Mouse (Mus musculus) G1E (cell line): ENCODE measurements around the gene Dazap2. TPM values are rescaled to one million over a fixed set of nuclear protein-coding genes. Genes with fewer than 3 reads are reported as not detected.
"Not testable (repeated sequence)": the region's sequence is repeated elsewhere in the genome, so short reads cannot be mapped to it uniquely, and the experiment has no call there.

Experiments used
- ATAC-seq: 2 replicates; pipeline ENCODE4 v1.8.0; 2016; ENCODE audit warnings: mild to moderate bottlenecking; ENCODE audit not compliant: insufficient number of reproducible peaks, poor library complexity, low FRiP score, severe bottlenecking; ENCODE audit errors: extremely low read depth
- DNase-seq: peaks from one replicate; pipeline ENCODE4 v3.0.0; 2012; ENCODE audit warnings: low spot score
- H3K27me3 ChIP-seq: 2 replicates; pipeline ENCODE4 v1.6.1; 2012; ENCODE audit warnings: mild to moderate bottlenecking, low read length, inconsistent platforms; ENCODE audit not compliant: insufficient read depth
- H3K36me3 ChIP-seq: replicated peaks from 2 replicates; pipeline ENCODE3; 2012; ENCODE audit warnings: mild to moderate bottlenecking, inconsistent platforms
- H3K4me1 ChIP-seq: 2 replicates; pipeline ENCODE4 v1.6.1; 2012; ENCODE audit warnings: low read depth, low read length, inconsistent platforms, mixed read lengths; ENCODE audit not compliant: insufficient read depth
- H3K4me3 ChIP-seq: 2 replicates; pipeline ENCODE4 v1.5.1; 2012; ENCODE audit warnings: low read depth, mild to moderate bottlenecking, inconsistent platforms, low read length, moderate library complexity, mixed read lengths
- H3K9me3 ChIP-seq: replicated peaks from 2 replicates; pipeline ENCODE4 v1.6.1; 2012; ENCODE audit warnings: inconsistent platforms
- CTCF ChIP-seq: IDR thresholded peaks from 2 replicates; pipeline ENCODE4 v1.5.1; 2012; ENCODE audit warnings: low read depth, low read length, inconsistent platforms, mixed read lengths
- GATA1 ChIP-seq: IDR thresholded peaks from 2 replicates; pipeline ENCODE4 v1.6.1; 2012; ENCODE audit warnings: borderline replicate concordance, low read length, inconsistent platforms, mixed read lengths
- GATA2 ChIP-seq: IDR thresholded peaks from 2 replicates; pipeline ENCODE4 v1.6.1; 2012; ENCODE audit warnings: low read depth, low read length, inconsistent platforms, borderline replicate concordance
- POLR2AphosphoS5 ChIP-seq: IDR thresholded peaks from 2 replicates; pipeline ENCODE4 v1.6.1; 2012; ENCODE audit warnings: low read depth, low read length, inconsistent platforms; ENCODE audit not compliant: insufficient replicate concordance
- TAL1 ChIP-seq: conservative IDR thresholded peaks from 2 replicates; pipeline ENCODE4 v1.6.1; 2012; ENCODE audit warnings: low read depth, low read length, inconsistent platforms, mixed read lengths
- polyA plus RNA-seq: library from polyadenylated mRNA; stranded (reverse); fragments of >175 nt; gene quantifications from 2 replicates; pipeline ENCODE4 v1.2.3, GENCODE M21; 2012
- total RNA-seq, 2 experiments: library from RNA; stranded (forward) in 1 of 2; stranded (reverse) in 1 of 2; fragments of 200-1000 nt in 1 of 2; fragments of >200 nt in 1 of 2; fragmentation: Nextera tagmentation in 1 of 2; gene quantifications; 2 replicates each; pipeline ENCODE4 v1.2.3; 2014 to 2017

The Dazap2 gene
- total and polyA plus RNA-seq, 3 experiments: 56.6 to 234 (median 177) TPM

- ATAC-seq (no peak), DNase-seq (no peak)
- H3K27me3 ChIP-seq: peaks cover 36% of the 10 kb centered on the region
- H3K4me3 ChIP-seq: no peak overlapping the region
- H3K9me3 ChIP-seq: no peaks in the 10 kb centered on the region
- H3K4me1 ChIP-seq: peaks cover 5% of the 10 kb centered on the region; the same call in 1 of the 2 replicates
- no peaks in the 10 kb centered on the region for H3K36me3 ChIP-seq
- TF ChIP-seq TAL1: no peak
- TF ChIP-seq GATA2: no peak
- TF ChIP-seq CTCF: no peak
- no peak for TF ChIP-seq POLR2AphosphoS5
- no peak for TF ChIP-seq GATA1
Observed at GRCm38 (mm10) chr15:100600696-100601272, 14.4 kb upstream of the Dazap2 start.

DNA sequence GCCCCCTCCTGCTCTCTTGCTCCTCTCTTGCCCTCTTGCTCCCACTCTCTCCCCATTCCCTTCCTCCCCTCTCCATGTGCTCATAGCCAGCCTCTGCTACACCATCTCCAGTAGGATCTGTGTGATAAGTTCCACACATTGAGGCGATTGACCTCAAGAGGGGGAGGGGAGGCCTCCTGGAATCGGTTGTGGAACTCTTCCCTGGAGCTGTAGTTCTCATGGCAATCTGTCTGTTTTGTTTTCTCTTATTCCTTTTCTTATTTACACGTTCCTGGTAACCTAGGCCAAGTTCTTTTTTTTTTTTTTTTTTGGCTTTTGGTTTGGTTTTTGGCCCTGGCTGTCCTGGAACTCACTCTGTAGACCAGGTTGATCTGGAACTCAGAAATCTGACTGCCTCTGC is 13.5 kb upstream of the Dazap2 start:
- H3K4me3 ChIP-seq: no peak overlapping the region

DNA sequence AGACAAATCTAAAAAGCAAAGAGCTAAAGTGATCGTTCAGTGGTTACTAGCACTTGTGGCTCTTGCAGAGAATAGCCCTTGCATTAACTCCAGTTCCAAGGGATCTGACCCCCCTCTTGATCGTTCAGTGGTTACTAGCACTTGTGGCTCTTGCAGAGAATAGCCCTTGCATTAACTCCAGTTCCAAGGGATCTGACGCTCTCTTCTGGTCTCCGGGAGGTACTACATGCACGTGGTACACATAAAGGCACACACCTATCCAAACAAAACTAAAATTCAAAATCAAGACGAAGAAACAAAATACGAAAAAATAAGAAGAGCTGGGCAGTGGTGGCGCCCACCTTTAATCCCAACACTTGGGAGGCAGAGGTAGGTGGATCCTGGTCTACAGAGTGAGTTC is 8.5 kb upstream of the Dazap2 start:
- ATAC-seq, DNase-seq, H3K36me3 ChIP-seq, H3K9me3 ChIP-seq, H3K4me3 ChIP-seq, H3K4me1 ChIP-seq: not testable (repeated sequence)
- peaks cover 16% of the 10 kb centered on the region for H3K27me3 ChIP-seq

More for the DNA sequence above, 13.5 kb upstream of the Dazap2 start:
- Histone ChIP-seq H3K9me3 (no peaks in the 10 kb centered on the region), H3K36me3 (no peaks in the 10 kb centered on the region), H3K4me1 (peaks cover 5% of the 10 kb centered on the region; the same call in 1 of the 2 replicates), H3K27me3 (peaks cover 36% of the 10 kb centered on the region)
- TF ChIP-seq GATA2 (no peak), POLR2AphosphoS5 (no peak), TAL1 (no peak), CTCF (no peak), GATA1 (no peak)
- DNase-seq (no peak), ATAC-seq (no peak)

DNA sequence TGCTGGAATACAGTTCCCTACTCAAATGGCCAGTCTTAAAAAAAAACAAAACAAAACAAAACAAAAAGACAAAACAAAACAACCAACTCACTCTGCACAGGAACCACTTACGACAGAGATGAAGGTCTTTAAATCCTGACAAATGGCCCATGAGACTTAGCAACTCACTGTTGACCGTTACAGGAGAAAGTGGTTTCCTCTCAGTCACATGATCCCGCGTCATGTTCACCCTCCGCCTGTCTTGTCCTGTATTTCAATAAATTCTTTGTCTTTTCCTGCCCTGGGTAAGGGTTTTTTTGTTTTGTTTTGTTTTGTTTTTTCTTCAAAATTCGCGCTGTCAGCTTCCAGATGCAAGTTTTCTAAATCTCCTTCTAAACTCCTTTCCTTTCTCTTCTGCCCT is 3.2 kb upstream of the Dazap2 start:
- peaks cover 6% of the 10 kb centered on the region for H3K36me3 ChIP-seq
- TF ChIP-seq TAL1 (no peak), GATA2 (no peak), GATA1 (no peak), CTCF (no peak), POLR2AphosphoS5 (no peak)
- ATAC-seq (no peak), DNase-seq (no peak)
- peaks cover 28% of the 10 kb centered on the region for H3K4me1 ChIP-seq
- no peaks in the 10 kb centered on the region for H3K9me3 ChIP-seq
- peaks cover 5% of the 10 kb centered on the region; the same call in 1 of the 2 replicates for H3K27me3 ChIP-seq
- no peak overlapping the region for H3K4me3 ChIP-seq

GRCm38 (mm10) chr15:100612432-100612831 is 2.7 kb upstream of the Dazap2 start:
- Histone ChIP-seq H3K9me3 (no peaks in the 10 kb centered on the region), H3K4me3 (no peak overlapping the region)
- no peak for DNase-seq

GRCm38 (mm10) chr15:100613584-100613983 is 1.6 kb upstream of the Dazap2 start:
- H3K4me3 ChIP-seq: no peak overlapping the region; the same call in 1 of the 2 replicates
- ATAC-seq (no peak), DNase-seq (peak; percentile 59)
- H3K9me3 ChIP-seq: no peaks in the 10 kb centered on the region
- peaks cover 31% of the 10 kb centered on the region for H3K4me1 ChIP-seq
- H3K27me3 ChIP-seq: no peaks in the 10 kb centered on the region; the same call in 1 of the 2 replicates
- H3K36me3 ChIP-seq: peaks cover 21% of the 10 kb centered on the region
- no peak for TF ChIP-seq TAL1
- peak; percentile 80 for TF ChIP-seq CTCF
- no peak for TF ChIP-seq POLR2AphosphoS5
- no peak for TF ChIP-seq GATA1

More at GRCm38 (mm10) chr15:100612432-100612831, 2.7 kb upstream of the Dazap2 start:
- peaks cover 31% of the 10 kb centered on the region for H3K4me1 ChIP-seq
- no peak for TF ChIP-seq GATA2
- TF ChIP-seq TAL1: no peak
- no peak for TF ChIP-seq POLR2AphosphoS5
- no peak for TF ChIP-seq GATA1
- TF ChIP-seq CTCF: no peak
- H3K27me3 ChIP-seq: peaks cover 5% of the 10 kb centered on the region; the same call in 1 of the 2 replicates
- H3K36me3 ChIP-seq: peaks cover 10% of the 10 kb centered on the region
- no peak for ATAC-seq
